Mouse (Mus musculus) forebrain, embryonic 13.5 days (tissue): Measurements from ENCODE around the gene Cmtm7. TPM values are rescaled to one million over a fixed set of nuclear protein-coding genes. Genes with fewer than 3 reads are reported as not detected.
"Not testable (repeated sequence)": the region's sequence is repeated elsewhere in the genome, so short reads cannot be mapped to it uniquely, and the experiment has no call there.

Experiments
- ATAC-seq: fragments of 200-750 bp; cut with Nextera tagmentation; 2 replicates; pipeline ENCODE4 v1.8.0; 2017
- H3K27ac ChIP-seq: fragments of 300-500 bp; sonication (generic); 2 replicates; pipeline ENCODE4 v1.5.1; 2015; ENCODE audit warnings: inconsistent platforms, mild to moderate bottlenecking, moderate library complexity
- H3K27me3 ChIP-seq: fragments of 300-500 bp; sonication (generic); 2 replicates; pipeline ENCODE4 v1.6.1; 2015; ENCODE audit warnings: mild to moderate bottlenecking, inconsistent platforms
- H3K36me3 ChIP-seq: fragments of 300-500 bp; sonication (generic); 2 replicates; pipeline ENCODE4 v1.6.1; 2015; ENCODE audit warnings: mild to moderate bottlenecking, inconsistent platforms; ENCODE audit not compliant: poor library complexity, severe bottlenecking
- H3K4me1 ChIP-seq: fragments of 300-500 bp; sonication (generic); 2 replicates; pipeline ENCODE4 v1.6.1; 2015; ENCODE audit warnings: inconsistent platforms
- H3K4me2 ChIP-seq: fragments of 300-500 bp; sonication (generic); 2 replicates; pipeline ENCODE4 v1.6.1; 2015; ENCODE audit warnings: inconsistent platforms, mild to moderate bottlenecking, moderate library complexity
- H3K4me3 ChIP-seq: fragments of 300-500 bp; sonication (generic); 2 replicates; pipeline ENCODE4 v1.5.1; 2015; ENCODE audit warnings: mild to moderate bottlenecking, inconsistent platforms
- H3K9ac ChIP-seq: fragments of 300-500 bp; sonication (generic); 2 replicates; pipeline ENCODE4 v1.6.1; 2015; ENCODE audit warnings: mild to moderate bottlenecking, inconsistent platforms
- H3K9me3 ChIP-seq: fragments of 300-500 bp; sonication (generic); replicated peaks from 2 replicates; pipeline ENCODE4 v1.6.1; 2016; ENCODE audit warnings: inconsistent platforms
- WGBS: fragments of 180-500 bp; shearing (Covaris S2); methylation state at CpG from one replicate; pipeline ENCODE4 v1.1.7; 2015; 5-methylcytosine and 5-hydroxymethylcytosine counted together
- polyA plus RNA-seq: library from polyadenylated mRNA; unstranded; fragments of >200 nt; fragmentation: Nextera tagmentation; extraction: Ambion mirVana; gene quantifications from 2 replicates; pipeline ENCODE4 v1.2.1, GENCODE M21; 2015

Gene Cmtm7
- polyA plus RNA-seq, 1 experiment from 2014 or later: 25.7 TPM

DNA sequence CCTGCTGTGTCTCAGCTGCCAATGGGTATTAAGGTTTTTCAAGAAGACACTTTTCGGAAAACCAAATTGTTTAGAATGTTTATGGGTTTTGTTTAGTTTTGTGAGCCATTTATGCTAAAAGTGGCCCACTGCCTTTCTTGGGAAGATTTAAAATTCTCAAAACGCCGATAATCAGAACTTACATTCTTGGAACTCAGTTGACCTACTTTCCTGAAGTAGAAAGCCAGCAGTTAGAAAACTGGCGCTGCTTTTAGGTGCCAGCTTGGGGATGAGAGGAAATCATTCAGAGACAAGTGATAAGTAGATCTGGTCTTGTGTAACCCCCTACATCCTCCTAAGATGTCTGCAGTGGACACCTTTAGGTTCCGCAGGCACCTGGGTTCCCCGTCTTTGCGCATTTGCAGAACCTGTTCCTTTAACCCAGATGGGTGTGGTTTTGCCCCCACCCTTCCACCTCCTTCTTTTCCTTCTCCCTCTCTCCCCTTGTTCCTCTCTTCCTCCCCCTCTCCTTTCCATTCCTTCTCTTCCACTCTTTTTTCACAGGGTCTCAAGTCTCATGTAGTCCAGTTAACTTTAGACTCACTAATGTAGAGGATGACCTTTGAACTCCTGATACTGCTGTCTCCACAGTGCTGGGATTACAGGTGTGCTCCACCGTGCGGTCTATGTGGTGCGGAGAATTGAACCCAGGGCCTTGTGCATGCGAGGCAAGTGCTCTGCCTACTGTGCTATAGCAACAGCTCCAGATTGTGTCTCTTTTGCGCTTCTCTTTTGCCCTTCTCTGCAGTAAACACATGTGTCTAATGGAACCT lies 49.6 kb downstream of the Cmtm7 start:
- H3K27me3 ChIP-seq: no peaks in the 10 kb centered on the region
- H3K4me3 ChIP-seq: peak overlapping the region; percentile 81
- ATAC-seq: no peak
- no peaks in the 10 kb centered on the region for H3K36me3 ChIP-seq
- WGBS: 72% methylated on average over 12 of the region's 12 CpGs
- no peak overlapping the region for H3K27ac ChIP-seq
- no peaks in the 10 kb centered on the region for H3K9me3 ChIP-seq
- peak overlapping the region; percentile 91 for H3K9ac ChIP-seq
- H3K4me2 ChIP-seq: peak overlapping the region; percentile 79
- H3K4me1 ChIP-seq: peaks cover 25% of the 10 kb centered on the region

DNA sequence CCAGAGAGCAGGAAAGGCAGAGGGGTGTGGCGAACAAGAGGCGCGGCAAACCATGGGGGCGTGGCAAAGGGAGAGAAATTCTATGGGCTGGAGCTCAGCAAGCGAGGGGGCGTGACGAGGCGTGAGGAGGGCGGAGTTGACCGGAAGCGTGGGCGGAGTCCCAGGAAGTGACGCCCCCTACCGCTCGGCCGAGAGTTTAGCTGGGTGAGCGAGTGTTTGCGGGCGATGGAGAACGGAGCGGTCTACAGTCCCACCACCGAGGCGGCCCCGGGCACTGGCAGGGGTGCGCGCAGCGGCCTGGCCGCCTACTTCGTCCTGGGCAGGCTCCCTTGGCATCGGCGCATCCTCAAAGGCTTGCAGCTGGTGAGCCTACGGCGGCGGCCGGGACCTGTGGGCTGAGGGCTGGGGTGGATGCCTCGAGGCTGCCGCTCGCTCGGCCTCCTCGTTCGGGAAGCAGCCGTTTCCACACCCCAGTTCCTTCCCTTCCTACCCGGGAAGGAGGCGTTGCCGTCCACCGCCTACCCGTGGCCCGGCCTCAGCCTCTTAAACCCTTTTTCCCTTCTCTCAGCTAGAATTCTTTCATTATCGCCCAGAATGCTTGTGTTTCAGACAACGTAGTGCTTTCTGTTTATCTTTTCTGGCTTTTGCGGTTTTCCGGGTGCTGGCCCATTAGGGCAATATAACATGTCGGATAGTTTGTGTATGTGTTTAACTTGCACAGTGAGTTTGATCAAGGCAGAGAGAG lies 50.5 kb downstream of the Cmtm7 start, which contains the start of gene Cmtm6:
Gene Cmtm6, plus strand, starts transcription at position 106 of the 745 bp plus-strand sequence.
- ATAC-seq: peak; percentile 92
- Histone ChIP-seq H3K27me3 (no peaks in the 10 kb centered on the region), H3K9me3 (no peaks in the 10 kb centered on the region), H3K9ac (peak within 1 kb of the TSS; percentile 91), H3K36me3 (no peaks in the 10 kb centered on the region), H3K4me2 (peak within 1 kb of the TSS; percentile 79), H3K4me1 (peaks cover 25% of the 10 kb centered on the region), H3K4me3 (peak within 1 kb of the TSS; percentile 81), H3K27ac (peak within 1 kb of the TSS; percentile 80)
- WGBS: under 1% methylated on average over 52 of the region's 53 CpGs

DNA sequence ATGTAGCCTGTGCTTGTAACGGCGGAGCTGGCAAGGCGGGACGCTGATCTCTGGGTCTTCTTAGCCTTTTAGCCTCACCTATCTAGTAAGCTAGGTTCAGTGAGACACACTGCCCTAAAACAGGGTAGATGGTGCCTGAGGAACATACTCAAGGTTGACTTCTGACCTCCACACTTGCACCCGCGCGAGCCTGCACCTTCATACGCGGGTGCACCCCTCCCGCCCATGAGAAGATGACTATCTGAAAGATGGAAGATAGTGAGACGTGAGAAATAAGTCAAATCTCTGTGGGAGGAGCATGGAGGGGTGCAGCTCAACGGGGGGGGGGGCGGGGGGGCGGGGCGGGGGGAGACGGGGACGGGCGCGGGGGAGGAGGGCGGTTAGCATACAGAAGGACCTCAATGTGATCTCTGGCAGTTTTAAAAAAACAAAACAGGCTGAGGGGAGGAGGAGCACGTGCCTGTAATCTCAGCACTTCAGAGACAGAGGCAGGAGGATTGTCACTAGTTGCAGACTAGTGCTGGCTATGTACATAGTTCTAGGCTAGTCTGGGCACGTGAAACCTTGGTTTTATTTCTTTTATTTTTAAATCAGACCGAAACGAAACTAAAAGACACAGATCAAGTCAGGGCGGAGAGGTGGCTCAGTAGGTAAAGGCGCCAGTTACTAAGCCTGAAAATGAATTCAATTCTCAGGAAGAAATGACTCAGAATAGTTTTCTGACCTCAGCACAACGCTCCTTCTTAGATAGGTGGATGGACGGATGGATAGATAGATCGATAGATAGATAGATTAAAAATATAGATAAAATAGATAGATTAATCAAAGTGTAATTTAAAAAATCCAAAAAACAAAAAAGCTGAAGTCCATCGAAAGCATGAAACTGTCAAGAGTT lies 51.5 kb downstream of the Cmtm7 start:
- Histone ChIP-seq H3K27ac (no peak overlapping the region), H3K9me3 (no peaks in the 10 kb centered on the region), H3K4me2 (peak overlapping the region; percentile 79), H3K27me3 (no peaks in the 10 kb centered on the region), H3K9ac (no peak overlapping the region), H3K4me3 (peak overlapping the region; percentile 81; the same call in 1 of the 2 replicates), H3K36me3 (peaks cover 4% of the 10 kb centered on the region), H3K4me1 (peaks cover 25% of the 10 kb centered on the region)
- no peak; the same call in 1 of the 2 replicates for ATAC-seq
- whole genome bisulfite sequencing: 51% methylated on average over 22 of the region's 30 CpGs

- 62% methylated on average over 2 of the region's 2 CpGs for WGBS
- H3K4me2 ChIP-seq, H3K9ac ChIP-seq, ATAC-seq, H3K9me3 ChIP-seq, H3K27me3 ChIP-seq, H3K4me3 ChIP-seq, H3K27ac ChIP-seq: not testable (repeated sequence)
- Histone ChIP-seq H3K4me1 (peaks cover 19% of the 10 kb centered on the region), H3K36me3 (peaks cover 21% of the 10 kb centered on the region)
Measured at GRCm38 (mm10) chr9:114728432-114728831, 53.2 kb downstream of the Cmtm7 start.

DNA sequence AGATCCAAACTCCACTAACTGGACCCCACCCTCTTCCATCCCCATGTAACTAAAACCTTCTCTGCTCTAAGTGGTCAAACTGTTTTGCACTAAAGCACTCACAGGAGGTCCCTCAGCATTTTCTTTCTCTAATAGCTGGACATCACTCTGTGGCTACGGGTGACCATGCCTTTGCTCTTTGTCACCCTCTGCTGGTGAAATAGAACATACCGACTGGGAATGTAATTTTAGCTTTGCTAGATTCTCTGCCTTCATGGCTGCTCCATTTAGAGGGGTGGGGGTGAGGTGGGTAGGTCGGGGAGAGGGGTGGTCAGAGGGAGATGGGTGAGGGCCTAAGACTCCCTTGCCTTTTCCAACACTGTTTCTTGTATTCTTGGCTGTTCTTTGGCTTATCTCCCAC lies 54.3 kb downstream of the Cmtm7 start:
- Histone ChIP-seq H3K4me1 (peaks cover 8% of the 10 kb centered on the region), H3K27me3 (no peaks in the 10 kb centered on the region), H3K4me2 (no peak overlapping the region), H3K4me3 (no peak overlapping the region), H3K27ac (no peak overlapping the region), H3K36me3 (peaks cover 32% of the 10 kb centered on the region), H3K9ac (no peak overlapping the region), H3K9me3 (no peaks in the 10 kb centered on the region)
- ATAC-seq: no peak
- WGBS: 4% methylated on average over 3 of the region's 3 CpGs

- no peaks in the 10 kb centered on the region for H3K9me3 ChIP-seq
- ATAC-seq: no peak
- no peak overlapping the region for H3K9ac ChIP-seq
- WGBS: 87% methylated on average over 18 of the region's 18 CpGs
- peaks cover 99% of the 10 kb centered on the region for H3K36me3 ChIP-seq
- H3K4me2 ChIP-seq: no peak overlapping the region
- H3K4me3 ChIP-seq: no peak overlapping the region
- no peaks in the 10 kb centered on the region for H3K27me3 ChIP-seq
- no peak overlapping the region for H3K27ac ChIP-seq
- H3K4me1 ChIP-seq: no peaks in the 10 kb centered on the region
Measured at GRCm38 (mm10) chr9:114716677-114717331, 64.9 kb downstream of the Cmtm7 start.

- Histone ChIP-seq H3K9me3 (no peaks in the 10 kb centered on the region), H3K36me3 (peaks cover 89% of the 10 kb centered on the region), H3K27ac (no peak overlapping the region), H3K27me3 (no peaks in the 10 kb centered on the region), H3K4me3 (no peak overlapping the region), H3K9ac (no peak overlapping the region), H3K4me1 (no peaks in the 10 kb centered on the region), H3K4me2 (no peak overlapping the region)
- no peak for ATAC-seq
- 92% methylated on average over 7 of the region's 7 CpGs for WGBS
Measured at GRCm38 (mm10) chr9:114713481-114713880, 68.2 kb downstream of the Cmtm7 start.

DNA sequence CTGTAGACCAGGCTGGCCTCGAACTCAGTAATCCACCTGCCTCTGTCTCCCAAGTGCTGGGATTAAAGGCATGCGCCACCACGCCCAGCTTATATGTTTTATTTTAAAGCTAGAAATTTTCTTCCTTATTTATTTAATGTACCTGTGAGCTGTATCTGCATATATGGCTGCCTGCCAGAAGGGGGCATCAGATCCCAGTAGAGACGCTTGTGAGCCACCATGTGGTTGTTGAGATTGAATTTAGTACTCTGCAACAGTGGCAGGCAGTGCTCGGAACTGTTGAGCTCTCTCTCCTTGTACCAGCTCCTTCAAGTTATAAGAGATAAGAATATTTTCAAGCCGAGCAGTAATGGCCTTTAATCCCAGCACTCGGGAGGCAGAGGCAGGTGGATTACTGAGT lies 71.3 kb downstream of the Cmtm7 start:
- Histone ChIP-seq H3K4me1 (no peaks in the 10 kb centered on the region), H3K4me2 (no peak overlapping the region), H3K27ac (no peak overlapping the region), H3K36me3 (peaks cover 87% of the 10 kb centered on the region), H3K27me3 (no peaks in the 10 kb centered on the region), H3K4me3 (no peak overlapping the region), H3K9me3 (no peaks in the 10 kb centered on the region), H3K9ac (no peak overlapping the region)
- 75% methylated on average over 7 of the region's 7 CpGs for WGBS
- no peak for ATAC-seq

GRCm38 (mm10) chr9:114707805-114708204 lies 73.9 kb downstream of the Cmtm7 start:
- no peak for ATAC-seq
- Histone ChIP-seq H3K9me3 (no peaks in the 10 kb centered on the region), H3K9ac (no peak overlapping the region), H3K27me3 (no peaks in the 10 kb centered on the region), H3K4me1 (no peaks in the 10 kb centered on the region), H3K4me2 (no peak overlapping the region), H3K4me3 (no peak overlapping the region), H3K27ac (no peak overlapping the region), H3K36me3 (peaks cover 77% of the 10 kb centered on the region)
- 94% methylated on average over 4 of the region's 4 CpGs for WGBS
